Mouse (Mus musculus): Measurements from ENCODE around the gene Gemin7.
"Not testable (repeated sequence)": the region's sequence is repeated elsewhere in the genome, so short reads cannot be mapped to it uniquely, and the experiment has no call there.

Gemin7 gene

DNA sequence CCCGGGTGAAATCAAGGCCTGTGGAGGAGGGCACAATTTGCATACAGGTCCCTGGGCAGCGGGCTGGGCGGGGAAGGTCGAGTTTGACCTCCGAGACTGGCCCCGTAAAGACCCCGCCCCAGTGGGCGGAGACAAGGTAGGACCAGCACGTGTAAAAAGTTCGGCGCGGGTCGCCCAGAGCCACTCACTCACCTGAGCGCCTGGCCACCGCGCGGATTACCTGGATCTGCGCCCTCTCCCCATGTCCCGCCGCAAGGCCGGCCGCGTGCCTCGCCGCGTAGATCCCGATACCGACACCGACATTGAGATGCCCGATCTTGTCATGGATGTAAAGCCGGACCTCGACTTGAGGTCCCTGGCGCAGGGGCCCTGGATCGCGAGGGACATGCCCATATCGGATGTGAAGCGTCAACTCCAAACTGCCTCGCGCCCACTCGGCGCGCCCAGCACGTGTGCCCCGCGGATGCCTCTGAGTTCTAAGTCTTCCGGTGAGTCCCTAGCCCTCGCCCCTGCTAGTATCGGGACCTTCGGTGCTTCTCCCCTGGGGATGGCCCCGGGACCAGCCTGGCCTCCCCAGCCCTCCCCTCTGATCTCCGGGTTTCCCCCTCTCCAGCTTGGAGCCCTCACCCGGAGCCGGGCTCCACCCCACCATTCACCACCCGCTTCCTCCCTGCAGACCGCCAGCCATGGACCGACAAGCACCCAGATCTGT, at the start of gene Gemin7, which contains the start of gene Zfp296:
Gene Gemin7, minus strand, starts transcription at position 455 of the 712 bp plus-strand sequence.
Gene Zfp296, plus strand, starts transcription at position 147 of the 712 bp plus-strand sequence.
- DNase-seq, result peak in 1 of 2 experiments; percentile 25

DNA sequence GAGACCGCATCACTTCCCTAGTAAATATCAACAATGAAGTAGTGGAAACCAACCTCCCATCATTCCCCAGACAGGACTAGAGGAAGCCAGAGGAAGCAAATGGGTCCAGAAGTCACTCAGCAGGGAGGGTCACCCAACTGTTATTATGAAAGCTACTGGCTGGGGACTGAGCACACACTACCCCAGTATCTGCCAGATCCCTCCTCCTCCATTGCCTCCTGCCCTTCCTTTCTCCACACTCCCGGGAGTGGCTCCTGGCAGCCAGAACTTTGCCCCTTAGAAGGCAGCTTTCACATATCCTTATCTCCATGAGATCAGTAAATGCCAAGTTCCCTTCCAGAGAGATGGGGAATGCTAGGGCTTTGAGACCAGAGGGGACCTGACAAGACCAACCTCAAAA, 46.0 kb upstream of the Gemin7 start:
- DNase-seq, result no peak

- DNase-seq, result no peak
Measured at GRCm38 (mm10) chr7:19622241-19622640, 44.8 kb upstream of the Gemin7 start.

DNA sequence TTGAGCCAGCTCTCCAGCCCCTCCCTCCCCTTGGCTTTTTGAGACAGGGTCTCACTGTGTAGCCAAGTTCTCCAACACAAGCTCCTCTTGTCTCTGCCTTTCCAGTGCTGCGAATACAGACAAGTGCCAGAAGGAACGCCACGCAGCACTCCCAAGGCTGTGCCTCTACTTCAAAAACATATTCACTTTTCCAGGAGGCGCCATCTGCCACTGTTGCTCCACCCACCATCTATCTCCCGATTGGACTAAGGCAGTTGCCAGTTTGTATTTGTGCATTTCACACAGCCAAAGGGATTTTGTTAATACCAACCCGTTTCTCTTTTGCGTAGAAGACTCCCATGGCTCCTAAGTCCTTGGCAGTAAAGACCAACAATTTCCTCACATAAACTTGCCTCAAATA, 43.4 kb upstream of the Gemin7 start:
- DNase-seq, result no peak

DNA sequence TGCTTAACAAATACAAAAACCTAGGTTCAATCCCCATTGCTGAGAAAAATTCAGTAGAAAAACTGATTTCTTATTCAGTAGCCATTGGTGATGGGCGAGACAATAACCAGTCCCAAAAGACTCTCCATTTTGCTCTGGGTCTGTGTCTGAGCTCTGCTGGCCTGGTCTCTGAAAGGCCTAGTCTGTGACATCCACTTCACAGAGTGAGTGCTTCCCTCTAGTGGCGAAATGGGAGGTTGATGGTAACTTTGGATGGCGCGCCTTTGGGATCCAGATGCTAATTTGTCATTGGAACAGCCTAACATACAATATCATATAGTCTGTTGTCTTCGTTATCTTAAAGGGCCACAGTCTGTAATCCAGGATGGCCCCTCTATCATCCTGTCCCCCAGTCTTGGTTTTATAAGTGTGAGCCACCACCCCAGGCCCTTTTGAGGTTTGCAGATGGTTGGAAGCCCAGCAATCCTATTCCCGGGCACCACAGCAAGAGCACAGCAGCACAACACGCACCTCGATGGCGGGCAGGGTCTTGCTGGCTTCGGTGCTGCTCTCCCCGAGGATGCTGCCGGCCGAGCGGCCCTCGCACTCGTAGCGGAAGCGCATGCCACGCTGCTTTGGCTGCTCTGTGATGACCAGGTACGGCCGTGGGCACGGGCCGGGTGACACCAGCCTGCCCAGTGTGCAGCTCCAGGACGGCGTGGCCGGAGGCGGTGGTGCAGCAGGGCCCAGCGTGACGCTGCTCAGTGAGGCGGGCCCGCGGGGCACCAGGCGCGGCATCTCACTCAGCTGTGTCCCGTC, 41.8 kb upstream of the Gemin7 start:
- DNase-seq, result peak; percentile 86 to 89

DNA sequence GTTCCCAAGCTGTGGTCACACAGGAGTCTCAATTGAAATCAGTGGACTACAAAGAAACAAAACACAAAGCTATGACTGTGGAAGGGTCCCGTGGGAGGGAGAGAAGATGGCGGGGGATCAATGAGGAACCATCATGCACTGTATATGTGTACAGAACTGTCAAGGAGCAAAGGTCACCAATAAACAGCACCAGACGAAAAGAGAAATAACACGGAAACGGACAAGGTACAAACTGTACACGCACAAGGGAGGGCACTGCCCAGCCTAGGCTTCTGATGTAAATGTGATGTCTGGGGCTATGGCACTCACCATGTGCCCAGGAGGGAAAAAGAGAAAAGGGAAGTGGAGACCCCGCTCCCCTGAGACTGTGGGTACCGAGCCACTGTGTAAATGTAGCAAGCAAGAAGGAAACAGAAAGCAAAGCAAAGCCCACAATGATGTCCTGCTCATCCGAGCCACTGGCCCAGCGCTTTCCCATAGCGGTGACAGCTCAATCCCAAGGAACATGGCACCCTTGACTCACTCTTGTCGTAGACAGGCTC, 37.7 kb upstream of the Gemin7 start:
- no peak for DNase-seq

DNA sequence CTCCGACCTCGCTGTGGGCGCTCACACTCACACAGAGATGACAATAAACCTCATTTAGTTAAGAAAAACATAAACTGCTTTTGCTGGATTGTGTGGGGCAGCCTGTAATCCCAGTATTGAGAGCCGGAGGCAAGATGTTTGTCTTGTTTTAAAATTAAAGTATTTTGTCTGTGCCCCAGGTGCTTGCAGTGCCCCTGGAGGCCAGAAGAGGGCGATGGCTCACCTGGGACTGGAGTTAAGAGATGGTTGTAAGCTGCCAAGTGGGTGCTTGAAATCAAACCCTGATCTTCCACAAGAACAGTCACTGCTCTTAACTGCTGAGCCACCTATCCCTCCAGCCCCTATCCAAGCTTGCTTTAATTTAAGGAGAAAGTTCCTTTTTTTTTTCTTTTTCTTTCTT, 33.6 kb upstream of the Gemin7 start:
- DNase-seq, result no peak

- no peak for DNase-seq
Measured at GRCm38 (mm10) chr7:19609641-19610332, 32.4 kb upstream of the Gemin7 start.

DNA sequence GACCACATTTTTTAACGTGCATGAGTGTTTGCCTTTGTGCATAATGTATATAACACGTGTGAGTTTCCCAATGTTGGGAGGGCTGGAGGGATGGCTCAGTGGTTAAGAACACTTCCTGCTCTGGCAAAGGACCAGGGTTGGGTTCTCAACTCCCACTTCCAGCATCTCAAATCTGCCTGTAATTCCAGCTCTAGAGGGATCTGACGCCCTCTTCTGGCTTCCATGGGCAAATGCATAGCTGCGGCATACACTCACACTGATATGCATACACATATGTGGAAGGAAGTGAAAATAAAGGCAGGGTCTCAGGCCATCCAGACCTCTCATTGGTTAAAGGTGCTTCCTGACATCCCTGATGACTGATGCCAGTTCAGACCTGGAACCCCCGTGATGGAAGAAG, 29.9 kb upstream of the Gemin7 start:
- no peak for DNase-seq

- DNase-seq, result not testable (repeated sequence)
Measured at GRCm38 (mm10) chr7:19604606-19605214, 27.3 kb upstream of the Gemin7 start.

GRCm38 (mm10) chr7:19603849-19604605, 26.6 kb upstream of the Gemin7 start, which contains the start of gene Clasrp:
Clasrp (minus strand) TSS chr7:19604486.
- peak; percentile 98 for DNase-seq

DNA sequence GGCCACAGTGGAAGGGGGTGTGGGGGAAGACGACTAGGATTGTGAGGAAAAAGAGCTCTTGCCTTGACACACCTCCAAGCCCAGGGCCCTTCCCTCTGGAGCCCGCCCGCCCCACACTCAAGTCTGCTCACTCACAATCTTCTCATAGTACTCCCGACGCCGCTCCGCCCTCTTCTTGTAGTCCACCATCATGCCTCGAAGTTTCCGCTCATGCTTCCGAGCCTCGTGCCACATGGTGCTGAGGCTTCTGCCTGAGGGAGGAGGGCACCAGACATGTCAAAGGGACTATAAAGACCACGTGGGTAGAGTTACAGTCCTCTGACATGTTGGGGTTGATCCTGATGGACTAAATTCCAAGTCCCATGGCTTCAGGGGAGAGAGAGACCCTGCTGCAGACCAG, 25.7 kb upstream of the Gemin7 start:
- no peak for DNase-seq

- peak in 1 of 2 experiments; percentile 55 for DNase-seq
Measured at GRCm38 (mm10) chr7:19600562-19600961, 23.2 kb upstream of the Gemin7 start.

- no peak for DNase-seq
Measured at GRCm38 (mm10) chr7:19593061-19593730, 15.8 kb upstream of the Gemin7 start.

DNA sequence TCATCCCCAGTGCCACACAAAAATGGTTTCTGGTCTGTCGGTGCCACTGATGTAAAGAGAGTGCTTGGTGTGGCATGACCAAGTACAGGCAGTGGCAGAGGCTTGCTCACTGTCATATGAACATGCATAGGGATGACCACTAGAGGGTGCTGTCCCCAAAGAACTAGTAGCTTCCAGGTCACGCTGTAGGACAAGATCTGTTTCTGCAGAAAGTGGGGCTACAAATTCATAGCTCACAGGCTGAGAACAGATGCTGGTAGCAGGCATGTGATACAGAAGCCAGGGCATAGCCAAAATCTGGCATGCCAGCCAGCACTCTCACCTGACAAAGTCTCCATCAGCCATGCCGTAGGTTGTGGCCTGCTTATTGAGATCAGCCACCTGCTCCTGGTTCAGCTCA, 12.5 kb upstream of the Gemin7 start:
- DNase-seq, result peak; percentile 89 to 95

DNA sequence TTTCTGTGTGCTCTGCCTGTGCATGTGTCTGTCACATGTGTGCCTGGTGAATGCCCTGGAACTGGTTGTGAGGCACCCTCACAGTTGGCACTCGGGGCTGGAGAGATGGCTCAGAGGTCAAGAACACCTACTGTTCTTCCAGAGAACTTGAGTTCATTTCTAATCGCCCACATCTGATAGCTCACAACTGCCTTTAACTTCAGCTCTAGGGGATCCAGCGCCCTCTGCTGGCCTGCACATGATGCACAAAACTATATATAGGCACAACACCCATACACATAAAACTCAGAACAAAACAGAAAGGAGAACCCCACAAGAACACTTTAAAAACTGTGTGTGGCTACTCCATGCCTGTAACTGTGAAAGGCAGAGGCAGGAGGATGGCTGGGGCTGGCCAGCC, 11.8 kb upstream of the Gemin7 start:
- peak; percentile 68 to 72 for DNase-seq

DNA sequence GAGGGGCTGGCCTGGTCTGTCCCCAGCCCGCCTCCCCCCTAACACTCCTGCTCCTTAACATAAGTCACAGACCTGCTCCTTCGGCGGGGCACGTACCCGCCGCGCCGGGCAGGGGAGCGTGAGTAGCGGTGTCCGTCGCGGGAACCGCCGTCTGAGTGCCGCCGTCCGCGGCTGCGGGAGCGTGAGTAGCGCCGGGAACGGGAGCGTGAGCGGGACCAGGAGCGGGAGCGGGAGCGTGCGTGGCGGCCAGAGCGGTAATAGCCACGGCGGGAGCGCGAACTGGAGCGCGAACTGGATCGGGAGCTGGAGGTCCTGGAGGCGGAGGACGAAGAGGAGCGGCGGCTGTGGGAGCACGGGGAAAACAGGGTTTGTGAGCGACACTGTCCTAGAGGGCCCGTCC, 8.9 kb upstream of the Gemin7 start:
- DNase-seq, result no peak

GRCm38 (mm10) chr7:19580634-19581033, 3.2 kb upstream of the Gemin7 start:
- no peak for DNase-seq

GRCm38 (mm10) chr7:19579751-19580150, 2.4 kb upstream of the Gemin7 start:
- DNase-seq, result no peak

DNA sequence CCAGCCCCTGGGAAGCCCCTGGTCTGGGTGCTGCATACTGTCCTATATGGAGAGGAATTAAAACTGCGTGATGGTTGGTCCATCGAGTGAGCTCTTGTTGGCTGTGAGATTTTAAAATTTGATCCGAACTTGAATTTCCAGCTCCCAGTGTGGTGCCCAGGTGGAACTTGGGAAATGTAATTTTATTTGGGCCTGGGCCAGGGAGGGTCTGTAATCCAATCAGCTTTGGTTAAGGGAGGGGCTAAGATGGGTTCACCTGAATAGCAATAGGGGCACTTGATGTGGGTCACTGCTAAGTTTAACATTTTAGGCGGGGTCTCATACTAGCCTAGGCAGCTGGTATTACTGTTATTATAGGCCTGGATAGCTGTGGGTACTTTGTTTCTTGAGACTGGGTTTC, 1.0 kb upstream of the Gemin7 start:
- no peak for DNase-seq

DNA sequence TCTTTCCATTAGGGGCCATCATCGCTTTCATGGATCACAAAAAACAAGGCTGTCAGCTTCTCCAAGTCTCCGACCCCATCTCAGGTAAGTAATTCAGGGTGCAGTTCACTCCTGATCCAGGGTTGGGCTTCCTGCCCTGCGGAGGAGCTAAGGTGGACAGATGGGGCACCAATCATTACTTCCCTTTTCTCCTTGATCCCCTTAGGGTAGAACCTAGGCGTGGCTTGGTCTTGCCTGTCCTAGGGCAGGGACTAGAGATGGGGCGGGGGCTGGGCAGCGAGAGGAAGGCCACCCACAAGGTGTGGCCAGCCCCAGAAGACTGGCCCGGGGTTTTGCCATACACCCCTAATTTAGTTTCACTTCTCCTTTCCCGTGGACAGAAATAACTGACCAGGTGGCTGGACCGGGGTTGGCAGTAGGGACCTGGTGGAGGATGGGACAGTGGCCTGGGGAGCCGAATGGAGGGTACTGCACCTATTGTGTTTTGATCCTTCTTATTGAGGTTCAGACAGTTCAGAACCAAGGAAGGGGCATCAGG, 551 bp upstream of the Gemin7 start:
- DNase-seq, result no peak

Data from cerebellum, postnatal 10 days (tissue).